Mouse (Mus musculus) neural tube, embryonic 14.5 days (tissue): Measurements from ENCODE around the gene Ptafr. TPM values are rescaled to one million over a fixed set of nuclear protein-coding genes. Genes with fewer than 3 reads are reported as not detected.

ENCODE experiments used
- ATAC-seq: fragments of 200-750 bp; cut with Nextera tagmentation; 2 replicates; pipeline ENCODE4 v1.8.0; 2017; ENCODE audit warnings: low read depth, mild to moderate bottlenecking, moderate TSS enrichment, moderate library complexity
- H3K27ac ChIP-seq: fragments of 300-500 bp; sonication (generic); 2 replicates; pipeline ENCODE4 v1.5.1; 2014; ENCODE audit warnings: low read depth, mild to moderate bottlenecking, control low read depth, low read length, moderate library complexity, mixed read lengths
- H3K27me3 ChIP-seq: fragments of 300-500 bp; sonication (generic); 2 replicates; pipeline ENCODE4 v1.6.1; 2014; ENCODE audit warnings: low read length; ENCODE audit not compliant: control insufficient read depth, insufficient read depth
- H3K36me3 ChIP-seq: fragments of 300-500 bp; sonication (generic); 2 replicates; pipeline ENCODE4 v1.6.1; 2014; ENCODE audit warnings: low read length, mixed read lengths; ENCODE audit not compliant: control insufficient read depth, insufficient read depth
- H3K4me1 ChIP-seq: fragments of 300-500 bp; sonication (generic); 2 replicates; pipeline ENCODE4 v1.6.1; 2014; ENCODE audit warnings: low read length; ENCODE audit not compliant: control insufficient read depth, insufficient read depth
- H3K4me2 ChIP-seq: fragments of 300-500 bp; sonication (generic); 2 replicates; pipeline ENCODE4 v1.6.1; 2014; ENCODE audit warnings: mild to moderate bottlenecking, low read depth, low read length, control low read depth
- H3K4me3 ChIP-seq: fragments of 300-500 bp; sonication (generic); 2 replicates; pipeline ENCODE4 v1.5.1; 2014; ENCODE audit warnings: low read depth, low read length, control low read depth, mixed read lengths
- H3K9ac ChIP-seq: fragments of 300-500 bp; sonication (generic); replicated peaks from 2 replicates; pipeline ENCODE4 v1.6.1; 2014; ENCODE audit warnings: low read depth, mild to moderate bottlenecking, control low read depth, low read length, mixed read lengths
- H3K9me3 ChIP-seq: fragments of 300-500 bp; sonication (generic); 2 replicates; pipeline ENCODE4 v1.6.1; 2016; ENCODE audit warnings: low read length; ENCODE audit not compliant: control insufficient read depth
- WGBS: fragments of 180-500 bp; shearing (Covaris S2); extraction: QIAGEN DNeasy Blood & Tissue Kit; methylation state at CpG from one replicate; pipeline ENCODE4 v1.1.7; 2014; 5-methylcytosine and 5-hydroxymethylcytosine counted together
- polyA plus RNA-seq: library from polyadenylated mRNA; unstranded; fragments of >200 nt; fragmentation: Nextera tagmentation; extraction: Ambion mirVana; gene quantifications from 2 replicates; pipeline ENCODE4 v1.2.1, GENCODE M21; 2014

The Ptafr gene
- polyA plus RNA-seq, result 0.12 and 0.53 TPM in 2 replicates

GRCm38 (mm10) chr4:132563965-132564364 lies at the start of gene Ptafr:
Ptafr (plus strand) TSS chr4:132564067.
- H3K4me1 ChIP-seq, result no peaks in the 10 kb centered on the region
- no peaks in the 10 kb centered on the region for H3K36me3 ChIP-seq
- no peak for ATAC-seq
- H3K27ac ChIP-seq, result no peak within 1 kb of the TSS
- H3K9me3 ChIP-seq, result no peaks in the 10 kb centered on the region
- H3K4me3 ChIP-seq, result no peak within 1 kb of the TSS
- H3K9ac ChIP-seq, result no peak within 1 kb of the TSS
- no peak within 1 kb of the TSS for H3K4me2 ChIP-seq
- 53% methylated on average over 4 of the region's 4 CpGs for WGBS
- no peaks in the 10 kb centered on the region for H3K27me3 ChIP-seq

DNA sequence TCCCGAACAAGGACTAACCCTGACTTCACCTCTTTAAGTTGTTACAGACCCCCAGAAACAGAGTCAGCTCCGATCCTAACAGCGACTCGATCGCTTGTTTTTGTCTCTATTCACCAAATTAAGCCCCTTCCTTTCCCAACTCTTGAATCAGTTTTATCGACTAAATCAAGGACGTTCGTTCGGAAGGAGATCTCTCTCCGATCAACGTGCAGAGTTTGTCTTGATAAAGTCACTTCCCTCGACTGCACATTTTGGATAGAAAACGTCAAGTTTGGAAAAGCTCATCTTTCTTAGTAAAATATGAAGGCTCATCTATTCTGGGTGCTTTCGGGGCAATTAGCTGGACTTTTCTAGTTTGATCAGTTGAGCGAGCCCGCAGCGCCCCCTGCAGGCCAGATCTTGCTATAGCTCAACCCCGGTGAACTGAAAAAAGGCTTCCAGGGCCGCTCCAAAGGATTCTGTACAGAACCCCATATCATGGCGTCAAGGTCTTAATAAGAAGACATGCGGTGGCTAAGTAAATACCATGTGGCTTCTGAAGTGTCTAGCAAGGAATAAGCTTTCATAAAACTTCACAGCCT lies 49.2 kb upstream of the Ptafr start:
- WGBS, result 2% methylated on average over 21 of the region's 21 CpGs
- H3K4me1 ChIP-seq, result peaks cover 8% of the 10 kb centered on the region; the same call in 1 of the 2 replicates
- H3K4me3 ChIP-seq, result peak overlapping the region; percentile 33
- H3K9ac ChIP-seq, result peak overlapping the region; percentile 41; the same call in 1 of the 2 replicates
- no peaks in the 10 kb centered on the region for H3K36me3 ChIP-seq
- H3K27ac ChIP-seq, result 0 out of 2 replicates have a peak overlapping the region, but pooled peaks have one; percentile 57
- no peaks in the 10 kb centered on the region; the same call in 1 of the 2 replicates for H3K27me3 ChIP-seq
- H3K9me3 ChIP-seq, result no peaks in the 10 kb centered on the region
- ATAC-seq, result no peak
- H3K4me2 ChIP-seq, result peak overlapping the region; percentile 98

DNA sequence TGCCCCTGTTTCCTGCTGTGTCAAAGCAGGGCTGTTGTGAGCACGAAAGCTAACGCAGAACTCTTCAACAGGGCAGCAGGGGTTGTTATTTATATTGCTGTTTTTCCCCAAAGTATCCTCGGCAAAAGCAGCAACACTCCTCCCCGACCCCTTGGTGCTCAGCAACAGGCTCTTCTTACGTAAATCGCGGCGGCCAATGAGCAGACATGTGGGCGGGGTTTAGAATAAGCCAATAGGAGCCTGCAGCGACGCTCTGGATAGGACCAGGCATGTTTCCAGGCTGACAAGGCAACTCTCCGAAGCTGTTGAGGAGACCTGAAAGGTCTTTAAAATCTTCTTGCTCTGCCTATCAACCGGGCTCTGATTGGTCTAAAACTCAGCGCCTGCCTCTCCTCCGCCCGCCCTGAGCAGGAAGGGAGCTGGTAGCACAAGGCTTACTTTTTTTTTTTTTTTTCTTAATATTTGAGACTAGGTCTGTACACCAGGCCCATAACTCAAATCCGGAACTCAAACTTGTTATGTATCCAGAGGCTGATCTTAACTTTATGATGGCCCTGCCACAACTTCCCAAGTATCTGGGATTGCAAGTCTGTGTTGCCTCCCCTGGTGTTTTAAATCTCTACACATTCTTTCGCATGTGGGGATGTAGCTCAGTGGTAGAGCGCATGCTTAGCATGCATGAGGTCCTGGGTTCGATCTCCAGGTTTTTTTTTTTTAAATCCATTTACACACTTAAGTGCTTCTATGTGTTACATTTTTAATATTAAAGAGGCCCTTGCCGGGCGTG lies 48.3 kb upstream of the Ptafr start:
- H3K4me1 ChIP-seq, result peaks cover 8% of the 10 kb centered on the region; the same call in 1 of the 2 replicates
- 0 out of 2 replicates have a peak overlapping the region, but pooled peaks have one; percentile 57 for H3K27ac ChIP-seq
- peak overlapping the region; percentile 98 for H3K4me2 ChIP-seq
- H3K36me3 ChIP-seq, result no peaks in the 10 kb centered on the region
- no peaks in the 10 kb centered on the region; the same call in 1 of the 2 replicates for H3K27me3 ChIP-seq
- peak overlapping the region; percentile 33 for H3K4me3 ChIP-seq
- ATAC-seq, result peak; percentile 95
- H3K9me3 ChIP-seq, result no peaks in the 10 kb centered on the region
- WGBS, result 22% methylated on average over 22 of the region's 22 CpGs
- H3K9ac ChIP-seq, result peak overlapping the region; percentile 41; the same call in 1 of the 2 replicates

- Histone ChIP-seq H3K9me3 (no peaks in the 10 kb centered on the region), H3K27ac (no peak overlapping the region), H3K9ac (no peak overlapping the region), H3K27me3 (no peaks in the 10 kb centered on the region; the same call in 1 of the 2 replicates), H3K36me3 (no peaks in the 10 kb centered on the region), H3K4me3 (no peak overlapping the region), H3K4me2 (no peak overlapping the region), H3K4me1 (peaks cover 8% of the 10 kb centered on the region; the same call in 1 of the 2 replicates)
- 58% methylated on average over 8 of the region's 8 CpGs for WGBS
- no peak for ATAC-seq
Measured at GRCm38 (mm10) chr4:132518066-132518465, 45.8 kb upstream of the Ptafr start.

DNA sequence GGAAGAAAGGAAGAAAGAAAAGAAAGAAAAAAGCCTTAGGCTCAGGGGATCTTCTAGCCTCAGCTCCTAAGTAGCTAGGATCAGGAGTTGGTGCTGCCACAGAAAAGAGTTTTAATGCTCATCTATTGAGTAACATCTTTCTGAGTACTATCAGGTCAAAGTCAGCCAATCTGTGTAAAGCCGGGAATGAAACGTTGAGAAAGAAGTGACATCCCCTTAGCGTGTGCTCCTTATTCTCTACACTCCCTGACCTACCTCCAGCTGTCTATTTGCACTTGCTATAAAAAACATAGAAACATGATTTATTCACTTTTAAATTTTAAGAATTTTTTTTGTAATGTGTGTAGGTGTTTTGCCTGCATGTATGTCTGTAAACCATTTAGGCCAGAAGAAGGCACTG lies 44.7 kb upstream of the Ptafr start:
- Histone ChIP-seq H3K4me3 (no peak overlapping the region), H3K27ac (no peak overlapping the region), H3K9ac (no peak overlapping the region), H3K27me3 (no peaks in the 10 kb centered on the region), H3K36me3 (no peaks in the 10 kb centered on the region), H3K9me3 (no peaks in the 10 kb centered on the region), H3K4me2 (no peak overlapping the region), H3K4me1 (peaks cover 8% of the 10 kb centered on the region; the same call in 1 of the 2 replicates)
- ATAC-seq, result no peak
- WGBS, result 92% methylated on average over 3 of the region's 3 CpGs

GRCm38 (mm10) chr4:132524321-132524741 lies 39.5 kb upstream of the Ptafr start:
- H3K4me1 ChIP-seq, result no peaks in the 10 kb centered on the region
- H3K36me3 ChIP-seq, result no peaks in the 10 kb centered on the region
- WGBS, result 18% methylated on average over 11 of the region's 11 CpGs
- H3K9ac ChIP-seq, result no peak overlapping the region
- H3K27ac ChIP-seq, result no peak overlapping the region
- H3K4me2 ChIP-seq, result no peak overlapping the region
- no peak for ATAC-seq
- no peaks in the 10 kb centered on the region for H3K9me3 ChIP-seq
- H3K4me3 ChIP-seq, result no peak overlapping the region
- H3K27me3 ChIP-seq, result no peaks in the 10 kb centered on the region

DNA sequence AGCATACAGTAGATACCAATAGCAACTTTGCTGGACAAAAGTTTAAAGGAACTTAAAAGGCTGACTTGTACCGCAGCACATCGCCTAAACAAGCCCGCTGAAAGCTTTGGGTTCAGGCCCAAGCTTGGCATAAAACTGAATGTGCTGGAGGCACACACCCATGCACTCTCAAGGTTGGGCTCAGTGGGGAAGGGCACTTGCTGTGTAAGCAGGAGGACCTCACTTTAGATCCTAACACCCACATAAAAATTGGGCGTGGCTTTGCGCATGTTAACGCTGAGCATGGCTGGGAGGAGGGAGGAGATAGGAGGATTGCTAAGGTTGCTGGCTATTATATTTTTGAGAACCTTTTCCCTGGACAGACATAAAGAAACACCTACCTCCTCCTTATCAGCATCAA lies 39.1 kb upstream of the Ptafr start:
- Histone ChIP-seq H3K4me3 (no peak overlapping the region), H3K9ac (no peak overlapping the region), H3K4me2 (no peak overlapping the region), H3K4me1 (no peaks in the 10 kb centered on the region), H3K9me3 (no peaks in the 10 kb centered on the region), H3K27me3 (no peaks in the 10 kb centered on the region), H3K27ac (no peak overlapping the region), H3K36me3 (no peaks in the 10 kb centered on the region)
- 42% methylated on average over 6 of the region's 6 CpGs for WGBS
- ATAC-seq, result no peak

- H3K27ac ChIP-seq, result no peak overlapping the region
- no peak overlapping the region for H3K9ac ChIP-seq
- H3K36me3 ChIP-seq, result peaks cover 5% of the 10 kb centered on the region
- no peaks in the 10 kb centered on the region for H3K9me3 ChIP-seq
- H3K27me3 ChIP-seq, result no peaks in the 10 kb centered on the region
- no peak for ATAC-seq
- no peak overlapping the region for H3K4me2 ChIP-seq
- no peak overlapping the region for H3K4me3 ChIP-seq
- 46% methylated on average over 2 of the region's 2 CpGs for WGBS
- H3K4me1 ChIP-seq, result no peaks in the 10 kb centered on the region
Measured at GRCm38 (mm10) chr4:132526678-132527077, 37.2 kb upstream of the Ptafr start.
